Mouse (Mus musculus) heart, adult 11 months (tissue): ENCODE data around the gene Gba.
A peak's percentile ranks its signal among the peaks of the same experiment; 100 is the strongest.
"Not testable (repeated sequence)": the region's sequence is repeated elsewhere in the genome, so short reads cannot be mapped to it uniquely, and the experiment has no call there.

Experiments used
- DNase-seq: peaks from one replicate; pipeline ENCODE4 v3.0.0; 2022

Gene Gba

DNA sequence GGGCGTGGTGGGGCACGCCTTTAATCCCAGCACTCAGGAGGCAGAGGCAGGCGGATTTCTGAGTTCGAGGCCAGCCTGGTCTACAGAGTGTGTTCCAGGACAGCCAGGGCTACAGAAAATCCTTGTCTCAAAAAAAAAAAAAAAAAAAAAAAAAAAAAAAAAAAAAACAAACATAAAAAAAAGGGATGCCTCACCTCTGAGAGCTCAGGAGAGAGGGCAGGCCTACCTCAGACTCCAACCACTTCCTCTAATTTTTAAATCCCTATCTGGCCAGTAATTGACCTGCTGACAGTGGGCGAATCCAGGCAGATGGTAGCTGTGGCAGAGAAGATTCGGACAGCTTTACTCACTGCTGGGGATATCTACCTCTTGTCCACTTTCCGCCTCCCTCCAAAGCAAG, 13.7 kb downstream of the Gba start:
- DNase-seq: not testable (repeated sequence)

DNA sequence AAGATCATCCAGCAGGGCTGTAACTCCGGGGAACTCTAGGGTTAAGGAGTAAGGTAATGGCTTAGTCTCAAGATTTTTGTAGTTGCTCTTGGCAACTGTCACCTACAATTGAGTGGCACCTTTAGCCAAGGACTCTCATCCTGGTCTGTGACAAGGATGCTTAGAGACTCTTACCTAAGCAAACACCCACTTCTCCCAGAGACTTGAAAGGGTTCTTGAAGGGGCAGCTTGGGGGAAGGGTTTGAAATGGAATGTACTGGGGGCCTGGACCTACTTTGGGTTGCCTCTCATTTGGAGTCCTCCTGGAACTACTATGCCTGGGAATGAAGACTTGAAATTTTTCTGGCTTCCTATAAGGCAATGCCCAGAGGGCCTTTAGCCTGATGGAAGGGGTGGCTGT, 15.5 kb downstream of the Gba start:
- no peak for DNase-seq

DNA sequence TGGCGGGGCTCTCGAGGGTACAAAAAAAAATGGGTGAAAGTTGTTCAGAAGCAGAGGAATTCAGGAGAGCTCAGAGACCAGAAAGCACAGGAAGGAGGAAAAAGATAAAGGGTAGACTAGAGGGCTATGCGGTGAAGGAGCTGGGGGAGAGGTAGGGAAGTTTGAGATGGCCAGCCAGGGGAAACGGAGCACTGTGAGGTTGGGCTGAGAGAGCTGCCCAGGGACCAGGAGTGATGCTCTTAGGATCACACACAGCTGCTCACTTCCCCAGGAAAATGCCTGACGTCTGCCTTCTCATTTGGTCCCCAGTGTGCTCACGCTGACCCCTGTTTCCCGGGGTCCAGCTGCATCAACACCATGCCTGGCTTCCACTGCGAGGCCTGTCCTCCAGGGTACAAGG, 16.8 kb downstream of the Gba start:
- DNase-seq: no peak

DNA sequence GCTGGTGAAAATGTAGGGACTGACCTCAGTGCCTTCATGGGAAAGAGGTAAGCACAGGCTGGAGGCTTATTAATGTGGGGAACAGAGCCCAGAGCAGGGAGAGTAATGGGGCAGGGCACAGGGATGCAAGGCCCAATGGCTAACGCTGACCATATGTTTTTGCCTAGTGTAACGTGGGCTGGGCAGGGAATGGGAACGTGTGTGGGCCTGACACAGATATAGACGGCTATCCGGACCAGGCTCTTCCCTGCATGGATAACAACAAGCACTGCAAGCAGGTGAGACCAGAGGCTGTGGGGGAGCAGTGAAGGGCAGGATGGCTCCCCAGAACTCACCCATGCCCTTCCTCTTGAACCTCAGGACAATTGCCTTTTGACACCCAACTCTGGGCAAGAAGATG, 18.4 kb downstream of the Gba start:
- no peak for DNase-seq

DNA sequence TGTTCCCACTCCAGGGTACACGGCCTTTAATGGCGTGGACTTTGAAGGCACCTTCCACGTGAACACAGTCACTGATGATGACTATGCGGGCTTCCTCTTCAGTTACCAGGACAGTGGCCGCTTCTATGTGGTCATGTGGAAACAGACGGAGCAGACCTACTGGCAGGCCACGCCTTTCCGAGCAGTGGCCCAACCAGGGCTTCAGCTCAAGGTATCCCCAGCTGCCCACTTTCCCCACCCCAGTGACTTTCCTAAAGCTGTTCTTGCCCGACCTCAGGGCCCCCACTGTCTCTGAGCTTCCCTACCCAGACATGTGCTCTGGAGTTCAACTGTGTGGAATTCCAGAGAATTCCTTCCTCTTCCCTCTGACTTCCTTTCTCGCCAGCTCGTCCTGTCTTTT, 22.1 kb downstream of the Gba start:
- no peak for DNase-seq

DNA sequence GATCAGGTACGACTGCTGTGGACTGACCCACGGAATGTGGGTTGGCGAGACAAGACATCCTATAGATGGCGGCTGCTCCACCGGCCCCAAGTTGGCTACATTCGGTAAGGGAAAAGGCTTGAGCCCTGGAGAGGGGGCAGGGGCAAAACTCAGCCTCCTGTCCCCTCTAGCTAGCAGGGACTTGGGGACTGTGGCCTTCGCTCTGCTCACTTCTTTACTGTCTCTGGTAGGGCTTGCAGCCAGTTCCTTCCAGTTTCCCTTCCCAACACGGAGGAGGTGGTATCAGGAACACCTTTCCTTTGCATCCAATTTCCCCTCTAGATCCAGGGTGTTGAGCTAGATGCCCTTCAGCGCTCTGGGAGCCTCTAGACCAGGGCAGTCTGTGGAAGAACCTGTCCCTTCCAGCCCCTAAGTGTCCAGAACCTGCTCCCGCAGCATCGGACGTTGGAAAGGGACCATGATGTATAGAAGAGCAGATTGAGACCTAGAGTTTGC, 22.6 kb downstream of the Gba start:
- no peak for DNase-seq

DNA sequence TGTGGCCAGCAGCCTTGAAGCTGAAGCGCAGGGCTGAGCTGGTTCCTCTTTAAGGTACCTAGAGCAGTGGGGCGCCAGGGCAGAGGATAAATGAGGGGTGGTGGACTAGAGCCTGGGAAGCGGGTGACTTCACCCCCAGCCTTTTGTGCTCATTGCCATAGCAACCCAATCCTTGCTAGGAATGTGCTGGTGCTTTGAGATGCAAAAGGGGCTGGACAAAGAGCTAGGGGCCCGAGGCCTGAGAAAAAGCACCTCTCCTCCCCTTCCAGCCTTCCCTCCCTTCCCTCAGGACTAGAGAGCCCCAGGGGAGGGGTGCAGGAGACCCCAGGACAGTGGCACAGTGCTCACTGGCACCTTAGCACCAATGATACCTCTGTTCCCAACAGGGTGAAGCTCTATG, 23.2 kb downstream of the Gba start:
- DNase-seq: no peak

DNA sequence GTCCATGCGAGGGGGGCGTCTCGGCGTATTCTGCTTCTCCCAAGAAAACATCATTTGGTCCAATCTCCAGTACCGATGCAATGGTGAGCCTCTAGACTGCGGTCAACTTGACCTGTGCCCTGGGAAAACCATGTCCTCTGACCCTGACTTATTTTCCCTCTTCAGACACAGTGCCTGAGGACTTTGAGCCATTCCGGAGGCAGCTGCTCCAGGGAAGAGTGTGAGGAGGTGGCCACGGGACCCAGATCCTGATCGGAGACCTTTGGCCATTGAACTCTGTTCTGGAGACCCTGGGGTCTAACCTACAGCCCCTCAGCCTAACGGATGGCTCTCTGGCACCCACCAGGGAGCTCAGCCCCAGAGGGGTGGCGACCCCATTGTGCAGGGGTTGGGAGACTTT, 23.6 kb downstream of the Gba start:
- no peak for DNase-seq

DNA sequence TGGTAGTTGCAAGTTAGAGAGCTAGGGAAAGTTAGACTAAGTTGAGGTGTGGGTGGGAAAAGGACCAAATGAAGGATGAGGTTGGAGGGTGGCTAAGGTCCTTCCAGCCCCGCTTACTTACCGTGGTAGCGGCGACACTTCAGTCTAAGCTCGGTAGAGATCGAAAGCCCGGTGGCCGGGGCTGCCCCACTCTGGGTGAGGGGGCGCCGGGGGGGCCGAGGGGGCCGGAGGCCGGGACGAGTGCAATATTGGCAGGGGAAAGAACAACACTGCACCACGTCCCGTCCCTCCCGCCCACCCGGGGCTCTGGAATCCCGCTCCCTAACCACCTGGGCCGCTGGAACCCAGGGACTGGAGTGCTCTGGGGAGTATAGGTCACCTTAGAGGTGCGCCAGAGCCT, 24.2 kb downstream of the Gba start, which contains the start of gene Mtx1:
Mtx1 (minus strand) TSS at position 189 of the 400 bp plus-strand sequence.
- no peak for DNase-seq

DNA sequence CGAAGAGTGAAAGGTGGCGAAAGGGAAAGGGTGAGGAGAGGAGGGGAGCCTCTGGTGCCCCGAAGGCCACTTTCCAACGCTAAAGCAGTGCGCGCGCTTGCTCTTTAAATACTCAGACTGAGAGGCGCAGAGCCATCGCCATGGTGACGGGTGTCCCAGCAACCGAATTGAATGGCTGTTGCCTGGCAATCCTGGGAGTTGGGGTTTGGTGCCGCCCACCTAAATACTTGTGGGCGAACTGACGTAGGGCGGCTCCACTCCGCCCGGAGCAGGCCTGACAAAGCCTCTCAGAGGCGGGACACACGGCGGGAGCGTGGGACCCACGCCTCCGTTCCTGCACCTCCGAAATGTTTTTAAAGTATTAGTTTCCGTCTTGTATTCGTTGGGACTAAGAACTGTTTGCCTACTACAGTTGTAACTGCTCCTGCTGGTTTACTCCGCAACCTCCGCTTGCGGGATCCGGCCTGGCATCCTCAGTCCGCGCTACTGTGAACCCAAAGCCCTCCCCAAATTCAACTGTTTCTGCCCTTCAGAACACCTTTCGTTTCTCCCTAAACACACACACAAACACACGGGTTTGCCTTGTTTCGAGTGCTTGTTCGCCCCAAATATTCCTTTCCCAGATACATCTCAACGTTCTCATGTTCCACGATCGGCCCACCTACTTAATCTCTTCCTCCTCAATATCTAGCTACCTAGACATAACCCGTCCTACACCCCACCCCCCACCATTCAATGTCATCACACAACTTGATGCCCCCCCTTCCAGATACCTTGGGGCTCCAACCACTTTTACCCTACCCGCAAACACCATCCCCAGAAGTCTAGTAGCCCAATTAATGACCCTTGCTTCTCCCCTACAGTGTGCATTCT, 24.8 kb downstream of the Gba start:
- peak; percentile 99 for DNase-seq

DNA sequence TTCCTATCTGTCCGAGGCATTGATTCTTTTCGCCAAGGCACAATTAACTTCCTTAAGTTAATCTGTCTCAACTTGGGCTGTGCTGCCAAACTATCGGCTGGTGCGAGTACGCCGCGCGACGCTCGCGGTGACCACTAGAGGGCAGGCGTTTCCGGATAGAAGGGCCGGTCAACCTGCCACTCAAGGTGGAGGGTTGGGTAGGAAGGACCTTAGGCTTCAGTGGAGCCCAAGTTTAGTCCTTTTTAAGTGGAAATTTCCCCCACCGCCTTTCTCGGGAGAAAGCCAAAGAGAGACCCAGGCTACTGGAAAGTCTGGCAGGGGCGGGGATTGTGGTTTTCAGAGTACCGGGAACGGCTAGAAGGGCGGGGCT, 25.4 kb downstream of the Gba start:
- DNase-seq: peak; percentile 99

DNA sequence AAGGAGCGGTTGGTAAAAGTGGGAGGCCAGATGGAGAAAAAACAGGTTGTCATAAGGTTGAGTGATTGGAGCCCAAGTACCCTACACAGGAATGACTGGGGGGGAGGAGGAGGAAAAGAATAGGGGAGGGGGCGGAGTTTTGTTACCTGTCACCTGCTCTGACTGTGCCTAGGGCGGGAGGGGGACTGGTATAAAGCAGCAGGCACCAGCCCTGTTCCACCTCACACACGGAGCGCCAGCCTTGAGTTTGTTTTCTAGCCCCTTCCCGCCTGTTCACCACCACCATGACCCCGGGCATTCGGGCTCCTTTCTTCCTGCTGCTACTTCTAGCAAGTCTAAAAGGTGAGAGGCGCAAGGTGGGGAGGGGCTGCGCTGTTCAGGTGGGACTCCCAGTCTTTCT, 26.1 kb downstream of the Gba start, which contains the start of gene Muc1:
Muc1 (plus strand) TSS at position 222 of the 400 bp plus-strand sequence.
- peak; percentile 93 for DNase-seq

DNA sequence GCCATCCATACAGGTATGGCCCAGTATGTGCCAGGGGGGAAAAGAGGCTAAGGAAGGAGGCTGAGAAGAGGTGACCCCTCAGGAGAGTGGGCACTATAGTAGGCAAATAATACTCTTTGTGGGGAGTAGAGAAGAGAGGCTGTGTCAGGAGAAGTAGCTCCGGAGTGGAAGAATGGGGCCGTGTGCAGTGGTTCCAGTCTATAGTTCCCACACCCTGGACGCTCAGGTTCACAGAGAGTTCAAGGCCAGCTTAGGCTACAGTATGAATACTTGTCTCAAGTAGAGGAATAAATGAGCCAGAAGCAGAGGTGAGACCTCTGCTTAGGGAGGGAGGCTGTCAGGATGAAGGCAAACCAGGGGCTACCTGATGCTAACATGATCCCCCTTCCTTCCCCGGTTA, 26.5 kb downstream of the Gba start:
- DNase-seq: no peak

DNA sequence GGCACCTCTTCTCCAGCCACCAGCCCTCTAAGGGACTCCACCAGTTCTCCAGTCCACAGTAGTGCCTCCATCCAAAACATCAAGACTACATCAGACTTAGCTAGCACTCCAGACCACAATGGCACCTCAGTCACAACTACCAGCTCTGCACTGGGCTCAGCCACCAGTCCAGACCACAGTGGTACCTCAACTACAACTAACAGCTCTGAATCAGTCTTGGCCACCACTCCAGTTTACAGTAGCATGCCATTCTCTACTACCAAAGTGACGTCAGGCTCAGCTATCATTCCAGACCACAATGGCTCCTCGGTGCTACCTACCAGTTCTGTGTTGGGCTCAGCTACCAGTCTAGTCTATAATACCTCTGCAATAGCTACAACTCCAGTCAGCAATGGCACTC, 27.8 kb downstream of the Gba start:
- peak; percentile 84 for DNase-seq

DNA sequence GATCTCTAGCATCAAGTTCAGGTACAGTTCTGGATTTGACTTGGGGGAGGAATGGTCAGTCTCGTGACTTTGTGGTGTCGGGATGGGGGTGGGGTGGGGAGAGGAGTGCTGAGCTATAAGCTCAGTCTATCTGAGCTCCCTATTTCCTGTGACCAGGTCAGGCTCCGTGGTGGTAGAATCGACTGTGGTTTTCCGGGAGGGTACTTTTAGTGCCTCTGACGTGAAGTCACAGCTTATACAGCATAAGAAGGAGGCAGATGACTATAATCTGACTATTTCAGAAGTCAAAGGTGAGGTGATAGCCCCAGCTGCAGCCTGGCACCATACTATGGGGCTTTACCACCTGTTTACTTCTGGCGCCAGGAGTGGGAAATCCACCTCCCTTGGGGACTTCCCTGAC, 28.6 kb downstream of the Gba start:
- peak; percentile 86 for DNase-seq

DNA sequence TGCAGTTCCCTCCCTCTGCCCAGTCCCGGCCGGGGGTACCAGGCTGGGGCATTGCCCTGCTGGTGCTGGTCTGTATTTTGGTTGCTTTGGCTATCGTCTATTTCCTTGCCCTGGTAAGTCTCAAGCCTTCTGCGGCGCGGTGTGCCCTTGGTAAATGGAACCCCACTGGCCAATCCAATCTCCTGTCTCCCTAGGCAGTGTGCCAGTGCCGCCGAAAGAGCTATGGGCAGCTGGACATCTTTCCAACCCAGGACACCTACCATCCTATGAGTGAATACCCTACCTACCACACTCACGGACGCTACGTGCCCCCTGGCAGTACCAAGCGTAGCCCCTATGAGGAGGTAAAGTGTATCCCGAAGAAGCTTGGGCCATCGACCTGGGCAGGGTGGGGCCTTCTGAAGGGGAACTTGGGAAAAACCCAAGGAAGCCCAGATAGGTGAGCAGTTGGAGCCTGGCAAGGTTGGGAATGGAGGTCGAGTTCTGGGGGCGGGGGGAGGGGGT, 29.1 kb downstream of the Gba start:
- DNase-seq: peak; percentile 92

DNA sequence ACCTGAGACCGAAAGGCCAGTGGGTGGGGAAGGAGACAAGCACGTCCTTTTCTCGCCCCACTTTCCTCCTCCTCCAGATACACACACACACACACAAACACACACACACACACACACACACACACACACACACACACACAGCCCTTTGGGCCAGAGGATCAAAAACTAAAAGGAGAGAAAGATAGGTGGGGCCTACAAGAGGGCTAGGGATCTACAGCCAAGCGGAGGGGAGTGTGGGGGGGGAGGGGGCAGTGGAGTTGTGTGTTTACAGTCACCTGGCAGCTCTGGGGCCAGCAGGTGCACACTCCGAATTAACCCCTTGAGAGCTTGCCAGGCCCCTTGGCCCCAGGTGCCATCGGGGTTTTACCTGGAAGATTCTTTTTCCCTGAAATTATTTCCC, 29.9 kb downstream of the Gba start:
- no peak for DNase-seq

DNA sequence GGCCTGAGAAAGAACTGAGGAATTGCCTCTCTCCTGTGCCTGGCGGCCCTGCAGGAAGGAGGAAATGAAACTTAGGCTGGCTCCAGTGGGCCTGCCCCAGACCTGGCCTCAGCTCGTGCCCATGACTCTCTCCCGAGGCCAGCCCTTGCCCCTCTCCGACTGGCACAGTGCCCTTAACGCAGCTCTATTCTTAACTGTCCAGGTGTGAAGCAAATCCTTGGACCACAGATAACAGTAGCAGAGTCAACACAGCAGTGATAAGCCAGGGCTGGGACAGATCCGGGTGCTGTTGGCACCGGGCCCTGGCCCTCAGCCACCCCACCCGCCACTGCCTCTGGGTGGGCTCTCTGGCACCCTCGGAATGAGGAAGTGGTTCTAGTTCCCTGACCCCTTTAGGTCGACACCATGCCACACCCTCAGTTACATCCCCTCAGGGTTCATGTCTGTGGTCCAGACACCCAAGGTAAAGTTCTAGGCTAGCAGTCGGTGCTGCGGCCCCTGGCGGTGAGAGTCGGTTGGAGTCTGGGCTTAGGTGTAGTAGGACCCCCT, 30.9 kb downstream of the Gba start:
- peak; percentile 95 for DNase-seq

DNA sequence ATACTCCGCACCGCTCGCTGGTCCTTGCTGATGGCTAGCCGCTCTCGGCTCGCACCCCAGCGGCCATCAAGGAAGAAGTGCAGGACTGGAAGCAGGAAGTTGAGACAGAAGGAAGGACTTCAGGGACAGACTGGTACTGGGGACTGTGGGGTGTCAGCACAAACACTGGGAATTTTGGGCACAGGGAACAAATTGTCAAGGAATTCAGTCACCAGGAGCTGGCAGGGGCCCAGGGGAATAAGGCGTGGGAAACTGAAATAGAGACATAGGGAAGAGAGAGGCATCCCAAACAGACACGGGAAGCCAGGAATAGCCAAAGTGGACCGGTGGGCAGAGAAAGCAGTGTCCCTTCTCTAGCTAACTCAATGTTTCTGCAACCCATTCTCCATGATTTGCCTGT, 33.8 kb downstream of the Gba start:
- no peak for DNase-seq

DNA sequence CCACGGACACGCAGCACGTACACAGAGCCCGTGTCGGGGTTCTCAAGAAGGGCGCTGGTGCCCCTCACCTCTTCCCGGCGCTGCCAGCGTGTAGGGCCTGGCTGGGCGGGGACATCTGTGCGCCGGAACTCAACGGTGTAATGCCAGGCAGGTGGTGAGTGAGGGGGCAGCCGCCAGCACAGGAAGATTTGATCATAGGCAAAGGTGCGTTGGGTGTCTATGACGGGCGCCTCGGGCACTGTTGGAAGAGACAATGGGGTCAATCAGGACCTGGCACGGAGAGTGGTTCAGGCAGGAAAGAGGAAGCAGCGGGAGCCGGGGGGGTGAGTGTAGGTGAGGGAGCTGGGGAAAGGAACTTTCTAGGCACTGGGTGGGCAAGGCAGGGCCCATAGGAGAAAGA, 35.0 kb downstream of the Gba start:
- DNase-seq: peak; percentile 92

DNA sequence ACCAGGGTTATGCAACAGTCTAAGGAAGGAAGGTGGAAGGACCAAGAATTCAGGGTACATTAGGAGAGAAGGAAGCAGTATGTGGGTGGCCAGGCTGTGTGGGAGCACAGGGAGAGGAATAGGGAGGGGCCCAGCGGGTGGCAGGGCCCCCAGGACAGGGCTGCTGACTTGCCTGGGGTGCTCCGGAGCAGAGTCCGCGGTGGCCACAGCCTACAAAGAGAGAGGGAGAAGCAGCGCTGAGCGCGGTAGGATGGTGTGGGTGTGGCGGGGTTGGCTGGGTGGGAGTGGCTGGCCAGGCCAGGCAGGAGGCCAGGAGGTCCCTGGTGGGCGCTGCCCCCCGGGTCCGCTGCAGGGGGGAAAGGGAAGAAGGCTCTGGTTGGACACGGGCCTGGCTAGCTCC, 35.8 kb downstream of the Gba start:
- DNase-seq: peak; percentile 85

DNA sequence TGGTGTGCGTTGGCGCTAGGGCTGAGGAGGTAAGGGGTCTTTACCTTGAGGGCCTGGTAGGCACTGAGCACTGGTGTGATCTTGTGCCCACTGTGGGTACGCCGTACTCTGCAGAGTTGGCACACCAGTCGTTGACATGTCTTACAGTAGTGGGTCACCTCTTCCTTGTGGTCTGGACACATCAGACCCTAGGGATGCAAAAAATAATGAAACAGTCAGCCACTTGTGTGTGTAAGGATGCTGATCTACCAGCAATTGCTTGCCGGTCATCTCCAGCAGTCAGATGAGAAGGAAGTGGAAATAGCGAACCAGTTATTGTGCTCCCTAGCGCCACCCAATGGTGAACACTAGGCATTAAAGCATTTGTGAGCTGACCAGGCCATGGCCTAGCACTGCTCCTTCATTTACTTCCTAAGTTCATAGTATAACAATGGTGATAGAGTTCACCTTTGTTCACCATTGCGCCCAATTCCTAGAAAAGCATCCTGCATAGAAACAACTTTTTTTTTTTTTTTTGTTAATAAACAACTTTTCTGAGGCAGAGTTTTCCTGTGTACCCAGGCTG, 39.7 kb downstream of the Gba start:
- DNase-seq: peak; percentile 94

DNA sequence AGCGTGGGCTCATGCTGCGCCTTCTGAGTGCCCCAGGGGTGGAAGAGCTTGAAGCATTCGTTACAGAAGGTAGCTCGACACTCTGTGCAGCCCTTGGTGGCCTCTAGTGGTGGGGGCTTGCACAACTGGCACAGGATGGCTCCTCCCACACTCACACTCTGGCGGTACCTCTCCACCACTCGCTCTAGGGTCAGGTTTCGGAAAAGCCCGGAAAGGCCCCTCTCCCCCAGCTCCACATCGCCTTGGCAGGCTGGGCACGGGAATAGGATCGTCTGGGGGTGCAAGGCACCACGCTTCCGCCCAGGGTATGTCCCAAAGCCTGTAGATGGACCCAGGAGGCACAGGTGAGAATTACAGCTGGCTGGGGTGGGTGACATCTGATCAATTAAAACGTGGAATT, 40.9 kb downstream of the Gba start:
- peak; percentile 90 for DNase-seq
